Mouse (Mus musculus): ENCODE data around the gene Dennd5b. TPM values are rescaled to one million over a fixed set of nuclear protein-coding genes. Genes with fewer than 3 reads are reported as not detected.
"Not testable (repeated sequence)": the region's sequence is repeated elsewhere in the genome, so short reads cannot be mapped to it uniquely, and the experiment has no call there.

Gene Dennd5b
- total RNA-seq, 2 experiments from 2014 or later: 43.9 to 49.9 TPM

GRCm38 (mm10) chr6:149032198-149032597 is 69.3 kb downstream of the Dennd5b start:
- no peak for TF ChIP-seq CTCF (conservative IDR thresholded peaks at IDR 0.05)
- no peak for DNase-seq (ENCODE audit: low spot score in 2 of 2)

DNA sequence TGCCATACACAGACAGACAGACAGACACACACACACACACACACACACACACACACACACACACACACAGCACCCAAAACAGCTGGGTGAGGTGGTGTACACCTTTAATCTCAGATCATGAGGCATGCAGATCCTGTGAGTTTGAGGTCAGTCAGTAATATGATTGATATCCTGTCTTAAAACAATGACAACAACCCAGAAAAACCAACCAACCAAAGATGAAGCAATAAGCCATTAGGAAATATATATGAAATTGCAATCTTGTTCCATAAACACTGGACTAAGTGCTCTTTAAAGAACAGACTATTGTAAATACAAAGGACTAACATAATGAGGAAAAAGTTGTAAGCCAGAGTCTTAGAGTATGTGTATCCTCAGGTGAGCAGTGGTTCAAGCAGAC is 70.1 kb downstream of the Dennd5b start:
- H3K4me3 ChIP-seq: no peak overlapping the region
- TF ChIP-seq CTCF (conservative IDR thresholded peaks at IDR 0.05): no peak
- DNase-seq (ENCODE audit: low spot score in 2 of 2): no peak
- H3K27ac ChIP-seq: no peak overlapping the region

More at GRCm38 (mm10) chr6:149032198-149032597, 69.3 kb downstream of the Dennd5b start:
- Histone ChIP-seq H3K27ac (no peak overlapping the region), H3K4me3 (no peak overlapping the region)

DNA sequence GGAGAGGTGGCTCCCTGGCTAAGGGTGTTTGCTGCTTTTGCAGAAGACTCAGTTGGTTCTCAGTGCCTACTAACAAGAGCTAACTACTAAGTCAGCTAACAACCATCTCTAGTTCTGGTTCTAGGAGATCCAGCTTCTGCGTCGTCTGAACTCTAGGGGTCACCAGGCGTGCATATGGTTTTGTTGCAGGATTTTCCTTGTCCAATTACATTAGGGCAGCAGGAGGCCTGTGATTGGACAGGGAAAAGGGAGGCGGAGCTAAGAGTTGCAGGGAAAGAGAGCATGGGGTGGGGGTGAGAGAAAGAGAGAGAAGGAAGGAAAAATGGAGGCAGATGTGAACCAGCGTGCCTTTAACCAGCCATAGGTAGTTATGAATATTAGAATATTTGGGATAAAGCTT is 83.0 kb downstream of the Dennd5b start:
- no peak for DNase-seq (ENCODE audit: low spot score in 2 of 2)
- TF ChIP-seq CTCF (conservative IDR thresholded peaks at IDR 0.05): no peak
- H3K4me3 ChIP-seq: no peak overlapping the region
- no peak overlapping the region for H3K27ac ChIP-seq

DNA sequence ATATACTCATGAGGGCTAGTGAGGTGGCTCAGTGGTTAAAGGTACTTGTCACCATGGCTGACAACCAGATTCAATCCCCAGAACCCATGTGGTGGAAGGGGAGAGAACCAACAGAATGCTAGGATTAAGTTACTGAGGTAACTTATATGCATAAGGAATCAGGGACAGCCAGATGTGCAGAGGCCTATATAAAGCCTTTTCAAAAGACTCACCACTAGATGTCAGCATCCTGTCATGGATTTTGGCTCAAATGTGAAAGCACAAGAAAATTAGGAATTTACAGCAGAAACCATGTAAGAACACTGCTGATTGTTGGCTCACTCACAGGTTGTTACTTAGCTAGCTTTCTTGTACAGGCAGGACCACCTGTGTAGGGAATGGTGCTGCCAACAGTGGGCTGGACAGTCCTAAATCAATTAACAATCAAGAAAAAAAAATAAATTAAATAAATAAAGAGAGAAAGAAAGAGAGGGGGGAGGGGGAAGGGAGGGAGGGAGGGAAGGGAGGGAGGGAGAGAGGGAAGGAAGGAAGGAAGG is 90.6 kb downstream of the Dennd5b start:
- Histone ChIP-seq H3K27ac (no peak overlapping the region), H3K4me3 (no peak overlapping the region)
- TF ChIP-seq CTCF (conservative IDR thresholded peaks at IDR 0.05): peak; percentile 76
- DNase-seq (ENCODE audit: low spot score in 2 of 2): peak in 1 of 2 experiments; percentile 9

GRCm38 (mm10) chr6:149005009-149005408 is 96.5 kb downstream of the Dennd5b start:
- H3K4me3 ChIP-seq: no peak overlapping the region
- H3K27ac ChIP-seq: no peak overlapping the region
- no peak for TF ChIP-seq CTCF (conservative IDR thresholded peaks at IDR 0.05)
- no peak for DNase-seq (ENCODE audit: low spot score in 2 of 2)

GRCm38 (mm10) chr6:148994327-148994999 is 107.0 kb downstream of the Dennd5b start:
- no peak overlapping the region for H3K27ac ChIP-seq
- no peak overlapping the region for H3K4me3 ChIP-seq
- no peak for TF ChIP-seq CTCF (conservative IDR thresholded peaks at IDR 0.05)
- DNase-seq (ENCODE audit: low spot score in 2 of 2): no peak

DNA sequence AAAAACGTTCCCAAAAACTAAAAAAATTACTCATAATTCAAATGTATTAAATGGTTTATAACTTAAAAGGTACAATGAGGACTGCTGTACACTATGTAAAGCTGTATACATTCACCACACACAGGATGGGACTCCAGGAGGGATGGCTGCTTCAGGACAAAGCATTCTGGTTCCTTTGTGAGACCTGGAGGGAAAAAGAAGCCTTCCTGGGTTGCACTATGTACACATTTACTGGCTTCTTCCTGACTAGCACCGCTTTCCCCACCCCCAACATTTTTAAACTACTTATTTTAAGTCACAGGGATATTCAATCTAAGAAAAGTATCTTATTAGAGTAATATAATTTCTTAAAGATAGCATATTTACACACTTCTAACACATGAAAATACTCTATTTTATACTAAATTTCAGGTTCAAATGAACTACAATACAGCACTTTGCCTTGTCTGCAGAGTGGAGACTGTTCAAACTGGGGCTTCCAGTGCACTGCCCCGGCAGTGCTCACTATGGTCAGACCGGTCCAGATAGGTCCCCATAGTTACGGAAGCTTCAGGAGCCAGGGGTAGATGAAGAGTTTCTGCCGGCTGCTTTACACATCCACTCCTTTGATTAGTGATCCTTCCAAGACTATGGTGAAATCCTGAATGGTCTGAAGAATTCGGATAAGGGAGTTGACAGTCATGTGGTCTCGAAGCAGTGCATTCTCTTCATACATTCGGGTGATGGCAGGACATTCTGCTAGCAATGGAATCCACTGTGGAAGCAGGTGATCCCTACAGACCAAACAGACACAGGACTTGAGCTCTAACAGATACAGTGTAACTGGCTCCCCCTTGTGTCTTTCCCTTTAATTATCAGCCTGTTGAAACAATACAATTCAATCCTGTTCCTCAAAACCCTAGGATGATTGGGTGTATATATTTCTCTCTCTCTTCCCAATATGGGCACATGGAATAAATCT is 108.1 kb downstream of the Dennd5b start:
- peak in 1 of 2 experiments; percentile 11 for DNase-seq (ENCODE audit: low spot score in 2 of 2)
- H3K4me3 ChIP-seq: no peak overlapping the region
- TF ChIP-seq CTCF (conservative IDR thresholded peaks at IDR 0.05): peak; percentile 72
- no peak overlapping the region for H3K27ac ChIP-seq

DNA sequence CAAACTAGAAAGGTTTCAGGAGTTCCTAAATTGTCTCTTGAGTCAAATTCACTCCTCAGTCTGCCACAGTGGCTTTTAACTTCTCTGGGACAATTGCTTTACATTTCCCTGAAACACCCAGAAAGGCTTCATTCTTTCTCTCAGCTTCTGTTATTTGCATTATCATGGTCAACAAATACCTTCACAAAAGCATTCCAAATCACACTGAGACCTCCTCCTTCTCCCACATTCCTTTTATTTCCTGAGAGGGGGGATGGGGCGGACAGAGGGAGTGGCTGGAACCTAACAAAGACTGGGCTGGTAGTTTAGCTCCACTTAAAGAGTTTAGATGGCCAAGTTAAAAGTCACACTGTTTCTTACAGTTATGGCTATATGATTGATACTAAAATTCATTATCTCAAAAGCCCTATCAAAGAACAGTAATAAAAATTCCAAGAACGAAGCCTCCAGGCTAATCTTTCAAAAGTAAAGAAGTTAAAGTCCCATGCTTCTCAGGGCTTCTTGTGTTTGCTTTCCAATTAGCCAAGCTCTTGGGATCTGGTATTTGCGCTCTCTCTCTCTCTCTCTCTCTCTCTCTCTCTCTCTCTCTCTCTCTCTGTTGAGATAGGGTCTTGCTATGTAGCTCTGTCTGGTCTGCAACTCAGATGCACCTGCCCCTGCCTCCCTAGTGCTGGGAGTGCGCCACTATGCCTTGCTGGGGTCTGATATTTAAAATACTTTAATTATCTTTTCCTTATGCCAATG is 108.9 kb downstream of the Dennd5b start:
- TF ChIP-seq CTCF (conservative IDR thresholded peaks at IDR 0.05): no peak
- Histone ChIP-seq H3K27ac (no peak overlapping the region), H3K4me3 (no peak overlapping the region)
- no peak for DNase-seq (ENCODE audit: low spot score in 2 of 2)

DNA sequence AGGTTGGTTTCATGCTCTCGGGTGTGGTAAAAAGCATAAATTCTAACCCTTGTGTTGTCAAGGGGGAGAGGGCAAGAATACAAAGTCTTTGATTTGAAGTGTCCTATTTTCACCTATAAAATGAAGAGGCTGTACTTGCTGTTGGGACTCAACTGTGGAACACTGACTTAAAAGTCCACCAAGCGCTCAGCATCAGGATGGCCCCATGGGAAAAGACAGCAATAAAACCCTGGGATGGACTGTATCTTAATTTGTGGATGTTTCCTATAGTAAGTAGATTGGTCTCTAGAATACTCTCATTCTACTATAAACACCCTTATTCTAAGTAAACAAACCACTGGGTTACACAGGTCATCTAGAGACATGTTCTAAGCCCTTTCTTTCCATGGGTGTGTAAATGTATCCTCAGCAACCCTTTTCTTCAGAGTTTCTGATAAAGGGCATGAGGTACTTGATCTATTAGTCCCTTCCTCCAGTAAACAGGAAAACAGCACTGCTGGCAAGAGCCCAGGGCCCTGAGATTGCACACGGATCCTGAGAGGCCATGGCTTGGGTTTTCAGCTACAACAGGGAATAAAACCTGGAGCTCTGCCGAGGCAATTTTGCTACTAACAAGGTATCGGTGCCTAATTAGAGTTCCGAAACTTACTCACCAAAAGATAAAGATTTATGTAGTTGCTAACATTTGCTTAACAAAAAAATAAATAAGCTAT is 109.7 kb downstream of the Dennd5b start:
- TF ChIP-seq CTCF (conservative IDR thresholded peaks at IDR 0.05): no peak
- DNase-seq (ENCODE audit: low spot score in 2 of 2): no peak
- Histone ChIP-seq H3K4me3 (no peak overlapping the region), H3K27ac (no peak overlapping the region)

GRCm38 (mm10) chr6:148989792-148990491 is 111.5 kb downstream of the Dennd5b start:
- H3K4me3 ChIP-seq; H3K27ac ChIP-seq; DNase-seq (ENCODE audit: low spot score in 2 of 2): not testable (repeated sequence)

DNA sequence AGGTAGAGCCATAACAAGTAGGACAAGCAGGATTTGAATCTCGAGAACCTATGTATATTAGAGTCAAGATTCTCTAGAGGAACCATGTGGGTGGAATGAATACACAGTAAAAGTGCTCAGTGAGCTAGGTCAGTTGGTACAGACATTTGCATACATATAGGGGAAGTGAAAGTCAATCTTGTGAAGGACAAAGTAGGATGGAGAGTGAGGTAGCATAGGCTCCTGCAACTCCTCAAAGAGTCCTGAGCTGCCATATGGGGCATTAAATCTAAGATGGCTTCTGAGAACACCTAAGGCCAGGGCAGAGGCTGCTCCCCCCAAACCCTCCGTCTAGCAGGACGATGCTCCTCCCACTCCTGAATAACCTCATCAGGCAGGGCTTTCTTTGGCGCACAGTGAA is 115.5 kb downstream of the Dennd5b start:
- Histone ChIP-seq H3K27ac (no peak overlapping the region), H3K4me3 (no peak overlapping the region)
- TF ChIP-seq CTCF (conservative IDR thresholded peaks at IDR 0.05): no peak
- DNase-seq (ENCODE audit: low spot score in 2 of 2): no peak

Data from layer of hippocampus, adult 2 months (tissue).